Mouse (Mus musculus) midbrain, embryonic 16.5 days (tissue): ENCODE results near the gene Gm9803. TPM values are rescaled to one million over a fixed set of nuclear protein-coding genes. Genes with fewer than 3 reads are reported as not detected.

ENCODE experiments used
- ATAC-seq: fragments of 200-750 bp; cut with Nextera tagmentation; 2 replicates; pipeline ENCODE4 v1.8.0; 2017; ENCODE audit warnings: moderate TSS enrichment
- H3K27ac ChIP-seq: fragments of 300-500 bp; sonication (generic); 2 replicates; pipeline ENCODE4 v1.5.1; 2014; ENCODE audit warnings: mild to moderate bottlenecking, low read length, mixed read lengths
- H3K27me3 ChIP-seq: fragments of 300-500 bp; sonication (generic); 2 replicates; pipeline ENCODE4 v1.6.1; 2014; ENCODE audit warnings: low read depth, low read length, mixed read lengths; ENCODE audit not compliant: control insufficient read depth, insufficient read depth
- H3K36me3 ChIP-seq: fragments of 300-500 bp; sonication (generic); 2 replicates; pipeline ENCODE4 v1.6.1; 2014; ENCODE audit warnings: mild to moderate bottlenecking, low read length, moderate library complexity, mixed read lengths; ENCODE audit not compliant: control insufficient read depth, insufficient read depth
- H3K4me1 ChIP-seq: fragments of 300-500 bp; sonication (generic); 2 replicates; pipeline ENCODE4 v1.6.1; 2014; ENCODE audit warnings: mild to moderate bottlenecking, low read length, mixed read lengths; ENCODE audit not compliant: control insufficient read depth, insufficient read depth
- H3K4me2 ChIP-seq: fragments of 300-500 bp; sonication (generic); 2 replicates; pipeline ENCODE4 v1.6.1; 2014; ENCODE audit warnings: mild to moderate bottlenecking, low read length, mixed read lengths
- H3K4me3 ChIP-seq: fragments of 300-500 bp; sonication (generic); 2 replicates; pipeline ENCODE4 v1.5.1; 2014; ENCODE audit warnings: low read depth, mild to moderate bottlenecking, low read length, moderate library complexity, mixed read lengths
- H3K9ac ChIP-seq: fragments of 300-500 bp; sonication (generic); 2 replicates; pipeline ENCODE4 v1.6.1; 2014; ENCODE audit warnings: low read depth, low read length, mixed read lengths
- H3K9me3 ChIP-seq: fragments of 300-500 bp; sonication (generic); replicated peaks from 2 replicates; pipeline ENCODE4 v1.6.1; 2014; ENCODE audit warnings: mild to moderate bottlenecking, low read length, mixed read lengths; ENCODE audit not compliant: control insufficient read depth, poor library complexity, severe bottlenecking
- WGBS: fragments of 180-500 bp; shearing (Covaris S2); extraction: QIAGEN DNeasy Blood & Tissue Kit; methylation state at CpG from one replicate; pipeline ENCODE4 v1.1.7; 2014; 5-methylcytosine and 5-hydroxymethylcytosine counted together
- polyA plus RNA-seq: library from polyadenylated mRNA; unstranded; fragments of >200 nt; fragmentation: Nextera tagmentation; extraction: Ambion mirVana; gene quantifications from 2 replicates; pipeline ENCODE4 v1.2.1, GENCODE M21; 2015

Gm9803 gene
- polyA plus RNA-seq, 1 experiment from 2014 or later, result 16.6 TPM

GRCm38 (mm10) chr10:43527283-43528269 is 3.7 kb downstream of the Gm9803 start:
- Histone ChIP-seq H3K4me1 (peaks cover 16% of the 10 kb centered on the region), H3K4me3 (no peak overlapping the region), H3K9me3 (no peaks in the 10 kb centered on the region), H3K27me3 (no peaks in the 10 kb centered on the region), H3K4me2 (no peak overlapping the region), H3K36me3 (peaks cover 13% of the 10 kb centered on the region), H3K9ac (peak overlapping the region; percentile 35), H3K27ac (peak overlapping the region; percentile 78)
- peak; percentile 86 for ATAC-seq
- 19% methylated on average over 15 of the region's 15 CpGs for WGBS

GRCm38 (mm10) chr10:43534382-43534781 is 10.5 kb downstream of the Gm9803 start:
- Histone ChIP-seq H3K9me3 (no peaks in the 10 kb centered on the region), H3K36me3 (peaks cover 9% of the 10 kb centered on the region), H3K9ac (no peak overlapping the region), H3K4me3 (no peak overlapping the region), H3K4me1 (peaks cover 4% of the 10 kb centered on the region), H3K4me2 (no peak overlapping the region), H3K27ac (no peak overlapping the region), H3K27me3 (no peaks in the 10 kb centered on the region)
- ATAC-seq, result no peak
- 78% methylated on average over 1 of the region's 1 CpGs for WGBS

DNA sequence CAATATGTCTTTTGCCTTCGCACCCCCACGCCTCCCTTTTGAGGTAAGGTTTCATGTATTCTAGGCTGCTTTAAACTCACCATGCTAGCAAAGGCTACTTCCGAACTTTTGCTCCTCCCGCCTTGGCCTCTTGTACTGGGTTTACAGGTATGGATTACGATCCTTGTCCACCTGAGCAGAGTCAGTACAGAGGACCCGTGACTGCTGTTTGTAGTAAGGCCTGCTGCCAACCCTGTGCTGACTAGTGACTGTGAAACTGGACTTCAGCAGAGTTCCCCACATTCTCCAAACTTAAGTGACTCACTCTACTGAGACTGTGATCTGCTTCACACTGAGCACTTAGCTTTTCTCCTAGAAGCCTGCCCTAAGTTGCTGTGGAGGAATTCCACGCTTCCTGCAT is 13.8 kb downstream of the Gm9803 start:
- ATAC-seq, result no peak
- WGBS, result 99% methylated on average over 7 of the region's 7 CpGs
- H3K27ac ChIP-seq, result no peak overlapping the region

GRCm38 (mm10) chr10:43538831-43539230 is 14.9 kb downstream of the Gm9803 start:
- 95% methylated on average over 5 of the region's 5 CpGs for WGBS

More for the DNA sequence above, 13.8 kb downstream of the Gm9803 start:
- Histone ChIP-seq H3K27me3 (no peaks in the 10 kb centered on the region), H3K9me3 (no peaks in the 10 kb centered on the region), H3K4me2 (no peak overlapping the region), H3K4me1 (peaks cover 13% of the 10 kb centered on the region), H3K36me3 (no peaks in the 10 kb centered on the region), H3K4me3 (no peak overlapping the region), H3K9ac (no peak overlapping the region)

DNA sequence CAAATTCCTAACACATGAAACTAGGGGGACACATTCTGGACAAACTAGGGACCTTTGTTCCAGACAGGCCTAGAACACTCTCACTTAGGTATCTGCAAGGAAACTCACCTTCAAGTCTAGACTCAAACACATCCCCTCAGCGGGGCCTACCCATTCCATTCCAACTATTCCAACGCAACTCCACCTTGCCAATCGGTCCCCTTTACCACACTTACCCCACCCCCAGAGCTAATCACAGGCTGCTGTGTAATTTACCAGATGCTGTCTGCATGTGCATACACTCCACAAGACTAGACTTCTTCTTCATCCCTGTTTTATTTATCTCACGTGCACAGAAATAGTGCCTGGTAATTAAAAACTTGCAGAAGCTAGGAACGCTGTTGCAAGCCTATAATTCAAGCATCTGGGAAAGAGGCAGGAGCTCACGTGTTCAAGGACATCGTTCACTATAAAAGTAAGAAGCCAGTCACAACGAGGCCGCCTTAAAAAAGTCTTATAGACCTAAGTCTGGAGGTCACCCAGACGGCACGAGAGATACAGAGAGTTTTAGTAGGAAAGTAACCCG is 15.9 kb downstream of the Gm9803 start:
- no peak for ATAC-seq
- 24% methylated on average over 12 of the region's 12 CpGs for WGBS
- no peaks in the 10 kb centered on the region for H3K9me3 ChIP-seq
- H3K4me1 ChIP-seq, result peaks cover 13% of the 10 kb centered on the region
- H3K4me2 ChIP-seq, result peak overlapping the region; percentile 51
- no peaks in the 10 kb centered on the region for H3K27me3 ChIP-seq
- no peaks in the 10 kb centered on the region for H3K36me3 ChIP-seq
- no peak overlapping the region; the same call in 1 of the 2 replicates for H3K27ac ChIP-seq
- H3K9ac ChIP-seq, result peak overlapping the region; percentile 88
- peak overlapping the region; percentile 95 for H3K4me3 ChIP-seq

More at GRCm38 (mm10) chr10:43538831-43539230, 14.9 kb downstream of the Gm9803 start:
- Histone ChIP-seq H3K9me3 (no peaks in the 10 kb centered on the region), H3K27me3 (no peaks in the 10 kb centered on the region), H3K27ac (no peak overlapping the region), H3K9ac (no peak overlapping the region), H3K4me3 (no peak overlapping the region), H3K36me3 (no peaks in the 10 kb centered on the region), H3K4me2 (no peak overlapping the region), H3K4me1 (peaks cover 13% of the 10 kb centered on the region)
- no peak for ATAC-seq

DNA sequence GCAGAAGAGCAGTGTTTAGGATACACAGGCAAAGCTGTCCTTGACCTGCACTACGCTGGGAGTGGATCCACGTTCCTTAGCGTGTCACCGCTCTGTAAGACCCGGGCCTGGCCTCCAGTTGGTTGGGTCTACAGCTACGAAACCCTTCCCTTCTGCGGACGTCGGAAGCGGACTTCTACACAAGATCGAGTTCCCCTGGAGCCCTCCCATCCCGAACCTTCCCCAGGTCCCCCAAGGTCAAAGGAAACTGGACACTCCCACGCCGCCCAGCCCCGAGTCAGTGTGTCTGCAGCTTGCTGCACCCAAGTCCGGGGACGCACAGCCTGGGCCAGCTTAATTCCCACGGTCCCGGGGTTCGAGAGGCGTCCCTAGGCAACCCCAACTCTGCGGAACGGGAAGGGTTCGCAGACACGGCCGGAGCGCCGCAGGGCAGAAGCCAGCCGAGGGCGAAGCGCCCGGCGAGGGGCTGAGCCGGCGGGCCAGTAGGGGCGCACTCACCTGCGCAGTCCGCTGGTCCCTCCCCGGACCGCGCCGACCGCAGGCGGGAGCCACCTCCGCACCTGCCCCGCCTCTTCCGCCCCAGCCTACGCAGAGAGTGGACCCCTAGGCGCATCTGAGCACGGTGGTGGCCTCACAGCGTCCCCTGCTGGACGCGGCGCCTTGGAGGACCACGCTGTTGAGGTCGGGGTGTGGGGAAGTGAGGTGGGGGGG is 16.7 kb downstream of the Gm9803 start, which contains the start of gene 1700021F05Rik:
Gene 1700021F05Rik, minus strand, starts transcription at position 553 of the 711 bp plus-strand sequence.
- Histone ChIP-seq H3K36me3 (no peaks in the 10 kb centered on the region), H3K4me3 (peak within 1 kb of the TSS; percentile 95), H3K4me1 (peaks cover 13% of the 10 kb centered on the region), H3K9me3 (no peaks in the 10 kb centered on the region), H3K9ac (peak within 1 kb of the TSS; percentile 88), H3K27ac (peak within 1 kb of the TSS; percentile 70), H3K27me3 (no peaks in the 10 kb centered on the region), H3K4me2 (peak within 1 kb of the TSS; percentile 51)
- WGBS, result under 1% methylated on average over 49 of the region's 56 CpGs
- peak; percentile 99 for ATAC-seq

GRCm38 (mm10) chr10:43541153-43541544 is 17.3 kb downstream of the Gm9803 start:
- ATAC-seq, result peak; percentile 29
- Histone ChIP-seq H3K36me3 (no peaks in the 10 kb centered on the region), H3K9ac (no peak overlapping the region), H3K4me2 (peak overlapping the region; percentile 51; the same call in 1 of the 2 replicates), H3K27ac (no peak overlapping the region), H3K4me3 (peak overlapping the region; percentile 95), H3K9me3 (no peaks in the 10 kb centered on the region), H3K4me1 (peaks cover 13% of the 10 kb centered on the region), H3K27me3 (no peaks in the 10 kb centered on the region)
- WGBS, result 47% methylated on average over 8 of the region's 8 CpGs

DNA sequence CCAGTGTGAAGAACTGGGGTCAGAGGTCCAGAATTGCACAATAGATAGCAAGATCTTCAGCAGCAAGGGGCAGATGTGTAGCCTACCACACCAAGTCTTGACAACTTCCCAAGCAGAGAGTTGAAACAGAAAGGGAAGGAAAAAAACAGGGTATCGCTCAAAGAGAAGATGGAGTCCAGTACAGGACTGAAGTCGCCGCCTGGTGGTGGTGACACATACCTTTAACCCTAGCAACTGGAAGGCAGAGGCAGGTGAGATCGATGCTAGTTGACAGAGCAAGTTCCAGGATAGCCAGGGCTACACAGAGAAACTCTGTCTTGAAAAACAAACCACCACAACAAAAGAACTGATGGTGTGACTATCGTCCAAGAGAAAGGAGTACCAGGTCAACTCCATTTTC is 25.5 kb downstream of the Gm9803 start:
- H3K9me3 ChIP-seq, result no peaks in the 10 kb centered on the region
- no peaks in the 10 kb centered on the region for H3K4me1 ChIP-seq
- no peaks in the 10 kb centered on the region for H3K27me3 ChIP-seq
- H3K36me3 ChIP-seq, result no peaks in the 10 kb centered on the region
- no peak for ATAC-seq
- no peak overlapping the region for H3K27ac ChIP-seq
- H3K4me3 ChIP-seq, result no peak overlapping the region
- H3K4me2 ChIP-seq, result no peak overlapping the region
- no peak overlapping the region for H3K9ac ChIP-seq
- 58% methylated on average over 5 of the region's 5 CpGs for WGBS
